Mouse (Mus musculus): ENCODE results near the gene Fgg. TPM values are rescaled to one million over a fixed set of nuclear protein-coding genes. Genes with fewer than 3 reads are reported as not detected.
A peak's percentile ranks its signal among the peaks of the same experiment; 100 is the strongest.

Fgg gene
- total RNA-seq (2022): under 1 TPM in 1 of 4 experiments, not detected in 3; 0.19 TPM

DNA sequence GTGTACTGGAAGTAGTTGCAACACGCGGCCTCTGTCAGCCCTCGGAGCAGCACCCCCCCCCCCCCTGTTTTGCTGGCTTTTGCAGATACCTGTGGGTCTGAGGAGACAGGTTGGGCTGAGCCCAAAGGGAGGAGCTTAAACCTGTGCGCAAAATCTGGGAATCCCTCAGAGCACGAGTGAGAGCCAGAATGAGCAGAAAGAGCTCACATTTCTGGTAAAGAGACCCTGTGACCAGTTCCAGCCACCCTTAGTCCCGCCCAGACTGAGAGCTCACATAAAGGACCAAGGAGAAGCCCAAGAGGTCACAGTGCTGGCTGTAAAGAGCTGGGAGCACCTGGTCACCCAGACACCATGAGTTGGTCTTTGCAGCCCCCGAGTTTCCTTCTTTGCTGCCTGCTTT lies at the start of gene Fgg:
TSS of gene Fgg (plus strand) at position 168 of the 400 bp plus-strand sequence.
- DNase-seq (ENCODE audit: low spot score): no peak

DNA sequence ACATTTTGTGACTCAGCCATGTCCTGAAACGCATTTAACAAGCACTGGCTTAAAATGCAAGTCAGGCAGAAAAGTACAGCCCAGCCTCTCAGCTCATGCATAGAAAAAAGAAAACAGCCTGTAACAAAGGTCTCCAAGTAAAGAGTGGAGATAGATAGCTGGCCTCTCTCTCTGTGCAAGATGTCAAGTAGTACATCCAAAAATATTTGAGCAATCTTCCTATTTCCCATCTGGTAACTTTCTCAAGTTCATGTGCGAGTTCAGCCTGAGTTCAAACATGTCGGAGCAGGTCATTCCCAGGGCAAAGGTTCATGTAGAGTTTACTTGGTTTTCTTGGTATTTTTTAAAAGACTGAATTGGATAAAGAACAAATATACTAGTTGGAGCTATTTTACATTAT lies 36.5 kb upstream of the Fgg start:
- DNase-seq (ENCODE audit: low spot score): peak; percentile 16

DNA sequence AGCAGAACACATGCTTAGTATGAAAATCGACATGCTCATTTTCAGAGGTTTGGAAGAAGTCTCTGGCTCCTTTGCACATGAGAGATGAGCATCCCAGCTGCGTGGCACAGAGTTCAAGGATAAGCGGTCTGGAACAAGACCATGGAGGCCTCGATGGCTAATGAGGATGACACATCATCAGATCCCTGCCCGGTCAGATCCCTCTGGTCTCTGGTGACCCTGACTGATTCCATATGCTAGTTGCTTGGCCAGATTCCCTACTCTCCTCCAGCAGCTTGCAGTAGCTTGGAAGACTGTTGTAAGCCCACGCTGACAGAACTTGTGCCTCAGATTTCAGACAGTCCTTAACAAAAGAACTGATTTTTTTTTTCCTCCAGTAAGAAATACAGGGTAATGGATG lies 26.7 kb upstream of the Fgg start:
- peak; percentile 12 for DNase-seq (ENCODE audit: low spot score)

DNA sequence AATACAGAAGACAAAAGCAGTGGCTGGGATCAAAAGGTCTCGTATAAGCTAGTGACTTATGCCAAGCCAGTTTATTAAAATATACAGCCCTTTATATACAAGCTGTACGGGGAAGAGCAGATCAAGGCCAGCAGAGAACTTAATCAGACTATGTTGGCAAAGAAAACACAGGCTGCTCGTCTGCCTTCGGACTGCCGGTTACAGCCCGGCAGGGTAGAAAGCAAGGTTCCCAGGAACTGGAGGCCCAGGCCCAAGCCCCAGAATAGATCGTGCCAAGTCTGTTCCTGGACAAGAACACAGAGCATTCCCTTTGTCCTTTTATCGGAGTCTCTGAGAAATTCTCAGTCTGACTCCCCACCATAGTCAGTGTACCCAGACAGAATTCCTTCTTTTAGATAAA lies 25.7 kb upstream of the Fgg start:
- no peak for DNase-seq (ENCODE audit: low spot score)

DNA sequence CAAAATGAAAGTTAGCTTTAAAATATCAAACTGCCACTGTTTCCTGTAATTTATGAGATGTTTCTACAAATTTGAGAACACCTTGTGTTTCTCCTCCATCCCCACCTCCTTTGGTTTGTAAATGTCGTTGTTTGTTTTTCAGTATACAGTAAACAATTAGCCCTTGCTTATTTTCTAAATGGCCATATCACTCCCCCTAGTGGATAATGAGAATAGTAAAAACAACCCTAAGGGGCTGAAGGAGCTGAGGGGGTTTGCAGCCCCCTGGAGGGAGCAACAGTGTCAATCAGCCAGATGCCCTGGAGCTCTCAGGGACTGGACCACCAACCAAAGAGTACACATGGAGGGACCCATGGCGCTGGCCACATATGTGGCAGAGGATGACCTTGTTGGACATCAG lies 22.7 kb upstream of the Fgg start:
- DNase-seq (ENCODE audit: low spot score): no peak

DNA sequence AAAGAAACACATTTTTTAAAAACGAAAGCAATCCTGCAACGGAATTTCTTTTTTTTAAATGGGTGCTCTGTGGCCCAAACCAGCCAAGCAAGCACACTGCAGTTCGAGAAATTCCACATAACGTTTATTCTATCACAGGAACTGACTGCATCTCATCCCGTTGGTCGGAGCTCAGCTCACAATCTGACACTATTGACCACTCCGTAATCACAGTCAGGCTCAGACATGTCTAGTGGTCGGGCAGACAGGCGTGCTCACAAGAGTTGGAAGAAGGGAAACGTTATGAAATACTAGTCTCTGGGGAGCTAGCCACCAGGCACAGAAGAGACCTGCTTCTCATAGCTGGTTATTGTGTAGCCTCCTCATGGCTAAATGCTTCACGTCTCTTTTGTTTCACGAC lies 15.6 kb upstream of the Fgg start:
- no peak for DNase-seq (ENCODE audit: low spot score)

DNA sequence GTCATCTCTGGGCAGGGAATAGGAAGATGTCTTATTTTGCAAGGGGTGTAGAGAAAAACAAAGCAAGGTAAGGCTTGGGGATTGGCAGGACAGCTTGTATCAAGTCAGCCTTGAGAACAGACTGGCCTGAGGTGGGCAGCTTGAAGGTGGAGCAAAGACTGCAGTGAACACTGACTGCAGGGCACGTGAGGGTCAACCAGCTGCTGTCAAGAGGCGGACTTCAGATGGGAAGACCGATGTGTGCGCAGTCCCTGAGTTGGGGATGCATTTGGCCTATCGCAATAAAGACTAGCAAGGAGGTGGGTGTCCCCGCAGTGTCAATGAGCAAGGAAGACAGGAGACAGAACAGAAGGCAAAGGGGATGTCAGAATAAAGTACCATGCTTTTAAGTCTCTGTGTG lies 14.6 kb upstream of the Fgg start:
- no peak for DNase-seq (ENCODE audit: low spot score)

DNA sequence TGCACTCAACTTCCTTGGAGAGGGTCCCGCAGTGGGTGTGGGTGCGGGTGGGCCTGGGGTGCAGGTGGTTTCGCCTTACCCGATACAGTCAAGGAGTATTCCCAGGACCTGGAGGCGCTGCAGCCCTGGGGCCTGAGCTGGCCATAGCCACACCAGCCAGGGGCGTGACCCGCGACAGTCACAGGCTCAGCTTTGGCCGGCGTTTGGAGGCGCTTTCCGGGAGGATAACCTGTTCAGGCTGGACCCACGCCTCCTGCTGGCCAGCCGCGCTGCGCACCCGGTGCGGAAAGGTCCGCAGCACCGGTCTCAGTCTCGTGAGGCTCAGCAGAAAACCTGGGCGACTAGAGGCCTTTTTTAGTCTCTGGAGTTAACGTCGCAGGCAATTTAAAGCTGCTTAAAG lies 12.2 kb upstream of the Fgg start:
- DNase-seq (ENCODE audit: low spot score): peak; percentile 14

DNA sequence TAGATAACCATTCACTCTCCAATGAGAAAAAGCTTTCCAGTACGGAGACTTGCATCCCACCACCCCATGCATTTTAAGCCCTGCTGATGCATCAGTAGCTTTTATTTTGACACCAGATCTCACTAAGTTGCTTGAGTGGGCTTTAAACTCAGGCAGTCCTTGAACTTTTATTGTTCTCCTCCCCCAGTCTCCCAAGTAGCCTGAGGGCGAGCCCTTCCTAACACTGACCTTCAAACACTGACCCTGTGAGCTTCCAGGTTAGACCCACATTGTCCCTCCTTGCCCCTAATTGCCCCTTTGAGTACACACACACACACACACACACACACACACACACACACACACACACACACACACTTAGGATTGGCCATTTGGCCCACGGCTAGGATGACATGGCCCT lies 10.9 kb upstream of the Fgg start:
- no peak for DNase-seq (ENCODE audit: low spot score)

DNA sequence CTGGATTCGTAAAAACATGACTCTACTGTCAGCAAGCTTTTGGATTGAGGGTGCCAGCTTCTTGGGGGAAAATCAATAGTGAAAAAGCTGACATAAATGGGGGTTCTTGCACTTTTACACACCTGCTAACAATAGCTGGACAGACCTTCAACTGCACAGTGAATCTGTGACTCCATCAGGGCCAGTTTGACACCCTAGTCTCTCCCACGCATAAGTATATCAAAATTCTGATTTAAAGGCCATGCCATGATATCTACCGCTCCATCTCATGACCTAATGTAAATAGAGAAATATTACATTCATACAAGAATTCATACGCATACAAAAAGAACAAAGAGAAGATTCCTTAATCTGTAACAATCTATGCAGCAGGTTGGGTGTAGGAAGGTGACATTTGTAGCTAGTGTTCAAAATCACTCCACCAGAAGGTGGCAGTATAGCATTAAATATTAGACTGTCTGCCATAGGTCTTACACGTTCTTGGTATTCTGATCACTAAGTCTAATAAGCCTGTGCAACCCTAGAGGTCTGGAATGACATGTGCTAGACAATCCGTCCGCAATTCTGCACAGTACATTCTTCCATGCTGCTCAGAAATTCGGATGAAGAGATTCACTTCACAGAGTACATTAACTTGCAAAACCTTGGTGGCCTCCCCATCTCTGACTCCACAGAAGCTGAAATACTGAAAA lies 8.6 kb upstream of the Fgg start:
- peak; percentile 72 for DNase-seq (ENCODE audit: low spot score)

DNA sequence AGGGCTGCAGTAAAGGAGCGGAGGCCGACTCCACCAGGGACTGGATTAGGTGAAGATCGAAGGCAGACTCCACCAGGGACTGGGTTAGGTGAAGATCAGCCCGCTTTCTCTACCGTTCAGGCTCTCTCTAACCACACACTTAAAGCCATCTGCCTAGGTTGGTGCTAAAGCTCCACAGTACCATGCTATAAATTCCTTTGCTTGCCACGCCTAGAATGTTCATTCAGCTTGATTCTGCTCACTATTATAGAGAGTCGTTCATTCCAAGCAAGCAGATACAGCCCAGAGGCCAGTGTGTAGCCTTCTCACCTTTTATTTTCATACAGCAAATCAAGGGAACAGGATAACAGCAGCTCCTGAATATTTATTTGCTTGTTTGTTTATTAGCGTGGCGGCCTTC lies 7.5 kb upstream of the Fgg start:
- DNase-seq (ENCODE audit: low spot score): no peak

DNA sequence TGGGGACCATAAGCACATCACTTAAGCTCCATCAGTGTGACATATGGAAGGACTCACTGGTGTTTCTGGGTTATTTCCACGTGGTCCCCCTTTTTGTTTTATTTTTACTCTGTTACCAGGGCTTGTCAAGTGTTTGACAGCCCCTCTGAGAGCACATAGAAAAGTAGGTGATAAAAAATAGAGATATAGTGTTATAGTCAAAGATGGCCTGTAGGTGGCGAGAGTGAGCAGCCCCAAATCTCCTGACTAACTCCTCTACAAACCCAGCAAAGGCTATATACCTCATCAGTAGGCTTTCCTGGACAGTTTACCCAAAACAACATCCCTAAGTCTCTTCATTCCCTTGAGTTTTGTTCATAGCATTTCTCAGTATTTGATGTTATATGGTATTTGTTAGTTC lies 5.3 kb upstream of the Fgg start:
- peak; percentile 28 for DNase-seq (ENCODE audit: low spot score)

DNA sequence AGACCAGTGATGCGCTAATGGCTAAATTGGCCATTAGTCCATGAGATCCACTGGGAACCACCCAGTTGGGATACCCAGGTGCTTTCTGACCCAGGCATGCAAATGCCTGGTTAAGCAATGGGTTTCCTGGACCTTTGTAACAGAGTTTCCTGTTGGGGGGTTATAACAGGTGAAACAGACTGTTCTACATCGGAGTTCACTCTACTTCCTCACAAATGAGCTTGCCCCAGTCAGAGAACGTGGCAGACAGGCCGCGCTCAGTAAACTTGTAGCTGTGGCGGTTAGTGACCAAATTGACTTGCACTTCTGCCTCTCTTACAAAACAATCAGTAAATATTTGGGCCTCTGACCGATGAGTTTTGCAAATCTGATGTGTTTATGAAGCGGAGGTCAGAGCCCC lies 4.5 kb upstream of the Fgg start:
- DNase-seq (ENCODE audit: low spot score): no peak

DNA sequence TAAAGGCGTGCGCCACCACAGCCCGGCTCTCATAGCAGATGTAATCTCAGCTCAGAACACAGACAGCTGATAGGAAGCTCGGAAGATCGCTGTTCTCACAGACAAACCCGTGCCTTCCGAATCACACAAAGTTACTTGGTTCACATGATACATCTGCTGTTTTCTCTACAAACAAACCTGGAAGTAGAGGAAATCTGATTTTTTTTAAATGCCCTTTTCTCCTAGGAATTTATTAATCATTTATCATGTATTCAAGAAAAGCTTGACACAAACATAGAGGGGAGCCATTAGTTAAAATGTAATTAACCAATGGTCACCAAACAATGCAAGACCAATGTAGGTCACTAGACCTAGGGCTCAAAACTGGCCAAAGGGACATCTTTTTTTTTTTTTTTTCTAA lies 2.7 kb upstream of the Fgg start:
- DNase-seq (ENCODE audit: low spot score): no peak

DNA sequence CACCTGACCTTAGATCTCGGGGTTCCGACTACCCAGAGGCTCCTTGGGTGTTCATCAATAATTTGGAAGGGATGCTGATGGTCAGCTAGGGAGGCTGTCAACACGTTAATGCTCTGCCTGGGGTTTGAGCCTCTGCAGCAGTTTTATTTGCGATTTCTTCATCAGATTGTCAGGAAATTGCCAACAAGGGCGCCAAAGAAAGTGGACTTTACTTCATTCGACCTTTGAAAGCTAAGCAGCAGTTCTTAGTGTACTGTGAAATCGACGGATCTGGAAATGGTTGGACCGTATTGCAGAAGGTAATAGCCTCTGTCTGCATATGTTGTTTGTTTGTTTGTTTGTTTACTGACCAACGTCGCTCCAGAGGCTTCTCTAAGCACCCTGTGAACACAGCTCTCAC lies 2.8 kb downstream of the Fgg start:
- DNase-seq (ENCODE audit: low spot score): no peak

DNA sequence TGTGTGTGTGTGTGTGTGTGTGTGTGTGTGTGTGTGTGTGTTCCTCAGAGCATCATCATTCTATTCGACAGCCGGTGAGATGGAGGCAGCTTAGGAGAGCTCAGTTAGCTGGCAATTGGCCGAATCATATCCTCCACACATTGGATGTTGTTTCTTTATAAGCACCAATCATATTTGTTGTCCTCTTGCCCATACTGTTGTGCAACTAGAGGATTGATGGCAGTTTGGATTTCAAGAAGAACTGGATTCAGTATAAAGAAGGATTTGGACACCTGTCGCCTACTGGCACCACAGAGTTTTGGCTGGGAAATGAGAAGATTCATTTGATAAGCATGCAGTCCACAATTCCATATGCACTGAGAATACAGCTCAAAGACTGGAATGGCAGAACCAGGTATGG lies 3.6 kb downstream of the Fgg start:
- DNase-seq (ENCODE audit: low spot score): no peak

DNA sequence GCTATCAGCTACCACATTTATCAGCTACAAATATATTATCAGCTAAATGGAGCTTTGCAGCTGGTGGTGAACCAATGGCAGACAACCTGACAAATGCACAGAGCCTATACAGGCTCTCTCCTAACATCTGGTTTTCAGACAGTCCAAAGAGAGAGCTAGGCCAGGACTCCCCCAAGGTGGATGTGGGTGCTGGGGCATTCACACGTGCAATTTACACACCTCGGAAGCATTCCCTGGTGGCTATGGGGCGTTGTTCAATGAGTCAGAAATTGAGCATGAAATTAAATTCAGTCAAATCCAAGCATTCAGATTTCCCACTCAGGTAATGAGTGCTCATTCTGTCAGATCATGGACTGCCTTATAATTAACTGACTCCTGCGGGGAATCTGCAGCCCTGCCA lies 4.0 kb downstream of the Fgg start:
- DNase-seq (ENCODE audit: low spot score): no peak

DNA sequence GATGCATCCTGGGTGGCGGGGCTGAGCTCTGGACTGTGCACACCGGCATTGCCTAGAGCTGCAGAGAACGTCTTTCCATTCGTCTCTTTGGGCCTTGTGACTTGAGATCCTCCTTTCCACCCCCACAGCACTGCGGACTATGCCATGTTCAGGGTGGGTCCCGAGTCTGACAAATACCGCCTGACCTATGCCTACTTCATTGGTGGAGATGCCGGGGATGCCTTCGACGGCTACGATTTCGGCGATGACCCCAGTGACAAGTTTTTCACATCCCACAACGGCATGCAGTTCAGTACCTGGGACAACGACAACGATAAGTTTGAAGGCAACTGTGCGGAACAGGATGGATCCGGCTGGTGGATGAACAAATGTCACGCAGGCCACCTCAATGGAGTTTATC lies 5.1 kb downstream of the Fgg start:
- DNase-seq (ENCODE audit: low spot score): no peak

DNA sequence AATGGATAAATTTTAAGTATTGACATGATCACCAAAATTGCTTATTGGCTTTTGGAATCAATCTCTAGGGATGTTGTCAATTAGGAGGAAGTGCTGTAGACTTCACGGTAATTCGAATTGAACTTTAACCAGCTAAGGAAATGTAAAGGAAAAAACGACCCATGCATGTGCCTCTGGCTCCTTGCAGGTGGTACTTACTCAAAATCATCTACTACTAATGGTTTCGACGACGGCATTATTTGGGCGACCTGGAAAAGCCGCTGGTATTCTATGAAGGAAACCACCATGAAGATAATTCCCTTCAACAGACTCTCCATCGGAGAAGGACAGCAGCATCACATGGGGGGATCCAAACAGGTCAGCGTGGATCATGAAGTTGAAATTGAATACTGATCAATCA lies 6.4 kb downstream of the Fgg start:
- no peak for DNase-seq (ENCODE audit: low spot score)

DNA sequence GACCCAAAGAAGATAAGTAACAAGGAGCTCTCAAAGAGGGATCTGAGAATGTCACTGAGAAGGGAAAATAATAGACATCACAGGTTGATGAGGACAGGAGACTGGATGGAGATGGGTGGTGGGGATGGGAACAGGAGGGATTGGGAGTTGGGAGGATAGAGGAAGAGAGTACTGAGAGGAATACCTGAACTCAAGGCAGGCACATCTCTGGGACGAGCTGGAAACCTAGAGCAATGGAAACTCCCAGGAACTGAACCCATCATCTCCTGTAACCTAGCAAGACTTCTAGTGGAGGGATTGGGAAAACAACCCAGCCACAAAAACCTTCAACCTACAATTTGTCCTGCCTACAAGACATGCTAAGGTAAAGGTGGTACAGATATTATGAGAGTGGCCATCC lies 8.7 kb downstream of the Fgg start:
- no peak for DNase-seq (ENCODE audit: low spot score)

DNA sequence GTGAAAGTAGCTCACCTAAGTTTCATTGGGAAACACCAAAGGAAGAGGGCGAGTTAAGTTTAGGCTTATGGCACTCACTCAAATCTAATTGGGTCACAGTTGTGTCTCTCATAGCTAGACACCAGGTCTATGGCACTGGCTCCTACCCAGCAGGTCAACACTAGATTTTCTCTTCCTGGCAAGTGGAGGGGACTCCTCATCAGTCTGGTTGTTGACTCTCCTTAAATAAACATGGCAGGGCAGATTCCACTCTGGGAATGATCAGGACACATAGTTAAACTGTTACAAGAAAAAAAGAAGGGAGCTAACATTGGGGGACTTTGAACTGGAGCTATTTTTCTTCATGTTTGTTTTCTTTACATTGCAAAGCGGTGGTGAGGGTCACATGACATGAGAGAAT lies 12.9 kb downstream of the Fgg start:
- no peak for DNase-seq (ENCODE audit: low spot score)

DNA sequence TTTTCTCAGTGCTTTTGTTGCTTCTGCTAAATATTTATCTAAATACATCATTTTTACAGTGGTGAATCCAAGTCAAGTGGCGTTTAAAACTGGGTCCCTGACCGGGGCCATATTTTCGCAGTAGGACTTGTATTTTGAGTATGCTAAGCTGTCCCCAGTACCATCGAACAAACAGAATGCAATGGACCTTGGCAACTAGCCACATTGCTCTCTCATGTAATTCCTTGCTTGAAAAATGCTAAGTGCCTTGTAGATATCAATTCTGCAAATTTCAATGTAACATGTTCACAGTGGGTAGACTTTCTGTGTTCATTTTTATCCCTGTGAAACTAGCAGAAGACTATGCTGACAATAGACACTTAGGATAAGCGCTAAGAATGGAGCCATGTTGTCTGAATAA lies 13.7 kb downstream of the Fgg start:
- no peak for DNase-seq (ENCODE audit: low spot score)

DNA sequence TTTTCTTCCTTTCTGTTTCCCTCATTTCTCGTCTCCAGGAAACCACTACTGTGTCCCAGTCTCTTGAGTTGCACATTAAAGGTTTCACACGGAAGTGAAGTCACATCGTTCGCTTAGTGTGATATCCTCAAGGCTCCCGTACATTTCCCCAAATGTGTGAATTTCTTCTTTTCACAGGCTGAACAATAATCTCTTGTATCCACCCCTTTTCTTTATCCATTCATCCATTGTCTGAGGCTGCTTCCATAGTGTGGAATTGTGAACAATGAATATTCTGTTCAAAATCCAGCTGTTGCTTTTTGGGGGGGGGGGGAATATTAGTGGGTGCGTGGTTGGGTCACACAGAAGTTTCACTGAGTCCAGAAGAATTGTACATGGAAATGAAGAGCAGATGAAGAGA lies 17.5 kb downstream of the Fgg start:
- no peak for DNase-seq (ENCODE audit: low spot score)

Measured in heart, adult 8-10 months (tissue).